Comparison of ENCODE assay signal across 9 mouse cellular contexts in the genomic region with DNA sequence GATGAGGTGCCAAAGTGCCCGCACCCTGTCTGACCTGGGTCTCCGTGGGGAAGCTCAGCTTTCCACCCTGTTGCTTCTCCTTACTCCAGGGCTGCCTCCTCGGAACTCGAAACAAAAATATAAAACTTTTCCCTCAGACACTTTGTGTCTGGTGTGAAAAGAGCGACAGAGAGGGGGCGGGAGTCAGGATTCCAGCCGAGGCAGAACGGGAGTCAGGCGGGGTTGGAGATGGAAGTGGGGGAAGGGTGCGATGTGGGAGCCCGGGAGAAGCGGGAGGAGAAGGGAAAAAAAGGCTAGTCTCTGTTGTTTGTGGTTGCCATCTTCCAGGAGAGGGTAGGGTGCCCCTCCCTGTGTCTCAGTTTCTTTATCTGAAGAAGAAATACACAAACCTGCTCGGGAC. TPM values are rescaled to one million over a fixed set of nuclear protein-coding genes. Genes with fewer than 3 reads are reported as not detected.
DNase-seq lines count a peak whose midpoint lies in the region; ATAC-seq lines count a peak whose summit lies in the region.
"Had no signal": no experiment of that assay in that cellular context is flagged by ENCODE, and none has a peak within 500 bp of the region (broad histone marks: within the 10 kb centered on the region; RNA-seq: fewer than 3 reads in every experiment).

No protein-coding gene starts in this region.

- H3K27me3 ChIP-seq in forebrain, embryonic 10.5 days (ENCODE audit: poor library complexity, severe bottlenecking) = peaks cover 34% of the 10 kb centered on the region; the same call in 1 of the 2 replicates
- H3K27me3 ChIP-seq in forebrain, embryonic 16.5 days (replicated peaks; ENCODE audit: control insufficient read depth, insufficient read depth, low read length) = no peaks in the 10 kb centered on the region

- no peak overlapping the region for H3K4me2 ChIP-seq in forebrain, embryonic 16.5 days (ENCODE audit: low read length)
- H3K4me2 ChIP-seq: liver, embryonic 13.5 days had no signal

- intact Hi-C loops in heart, postnatal 10 days (cut with DNase I) = loop anchor here (5.0 kb wide), 1 partner anchor 33 kb away; no protein-coding TSS in a partner anchor
- intact Hi-C loops in gastrocnemius, postnatal 36 days (cut with DNase I) = no loop called here

- H3K36me3 ChIP-seq in forebrain, embryonic 10.5 days (replicated peaks) = no peaks in the 10 kb centered on the region
- no peaks in the 10 kb centered on the region for H3K36me3 ChIP-seq in forebrain, embryonic 16.5 days (ENCODE audit: control insufficient read depth, insufficient read depth)
- H3K36me3 ChIP-seq: liver, embryonic 13.5 days had no signal

- H3K4me1 ChIP-seq in forebrain, embryonic 10.5 days = peaks cover 57% of the 10 kb centered on the region
- peaks cover 39% of the 10 kb centered on the region for H3K4me1 ChIP-seq in forebrain, embryonic 16.5 days (replicated peaks; ENCODE audit: control insufficient read depth, insufficient read depth, low read length)
- H3K4me1 ChIP-seq: liver, embryonic 13.5 days had no signal

- ATAC-seq in forebrain, embryonic 16.5 days = no peak

- H3K9ac ChIP-seq in forebrain, embryonic 16.5 days (replicated peaks; ENCODE audit: low read depth, low read length) = no peak overlapping the region
- H3K9ac ChIP-seq: liver, embryonic 13.5 days had no signal

- WGBS in forebrain, embryonic 10.5 days = 13% methylated on average over 13 of the region's 13 CpGs
- WGBS in forebrain, embryonic 16.5 days = 9% methylated on average over 13 of the region's 13 CpGs

- peak overlapping the region; percentile 65 for H3K27ac ChIP-seq in forebrain, embryonic 10.5 days
- H3K27ac ChIP-seq in forebrain, embryonic 16.5 days (ENCODE audit: low read length) = no peak overlapping the region
- H3K27ac ChIP-seq: liver, embryonic 13.5 days had no signal

- peak overlapping the region; percentile 22 for H3K4me3 ChIP-seq in forebrain, embryonic 10.5 days
- no peak overlapping the region for H3K4me3 ChIP-seq in forebrain, embryonic 16.5 days (replicated peaks; ENCODE audit: low read length)
- H3K4me3 ChIP-seq: liver, embryonic 13.5 days had no signal

- no peak for DNase-seq in forebrain, embryonic 10.5 days (ENCODE audit: extremely low spot score, low spot score)
- DNase-seq in embryo, embryonic 10 days (ENCODE audit: low spot score) = peak; percentile 38
- DNase-seq in heart, postnatal 10 days = peak; percentile 53 to 63
- peak; percentile 80 for DNase-seq in lung, postnatal 10 days
- no peak for DNase-seq in right cerebral cortex, postnatal 4 days
- DNase-seq in frontal cortex, postnatal 14 days (ENCODE audit: low spot score in 2 of 2) = no peak
- DNase-seq in gastrocnemius, postnatal 36 days = no peak
- DNase-seq: liver, embryonic 13.5 days had no signal

- no peaks in the 10 kb centered on the region for H3K9me3 ChIP-seq in forebrain, embryonic 10.5 days
- H3K9me3 ChIP-seq in forebrain, embryonic 16.5 days (ENCODE audit: control insufficient read depth, low read length) = no peaks in the 10 kb centered on the region
- H3K9me3 ChIP-seq: liver, embryonic 13.5 days had no signal

RNA-seq across cellular contexts. Expression of gene Camk2n1, which starts 41.7 kb away (rescaled TPM):
- 0.96 and 0.98 TPM in 2 replicates for polyA plus RNA-seq in forebrain, embryonic 10.5 days (2016; fragmentation: Nextera tagmentation; extraction: Ambion mirVana)
- 9.8 and 10.2 TPM in 2 replicates for polyA plus RNA-seq in forebrain, embryonic 16.5 days (2015; fragmentation: Nextera tagmentation; extraction: Ambion mirVana)
- total RNA-seq in heart, postnatal 10 days (2021) = 10 to 100 TPM in 1 of 2 experiments, 1 to 10 TPM in 1; 9.8 to 10.1 TPM
- total RNA-seq in gastrocnemius, postnatal 36 days (2021) = 1 to 10 TPM; 3.4 to 3.9 TPM

Comparison
In these comparisons a context has a peak if more than half of its experiments do, and no peak if none do; other contexts are left out.
1. DNase-seq: peak in embryo, embryonic 10 days (single experiment), heart, postnatal 10 days (2 of 2) and lung, postnatal 10 days (single experiment); none in forebrain, embryonic 10.5 days (single experiment), right cerebral cortex, postnatal 4 days (single experiment), frontal cortex, postnatal 14 days (0 of 2) and gastrocnemius, postnatal 36 days (0 of 2).